Mouse (Mus musculus) midbrain, embryonic 12.5 days (tissue): ENCODE measurements around the gene Mxd3. TPM values are rescaled to one million over a fixed set of nuclear protein-coding genes. Genes with fewer than 3 reads are reported as not detected.

ENCODE experiments used
- ATAC-seq: fragments of 200-750 bp; cut with Nextera tagmentation; 2 replicates; pipeline ENCODE4 v1.8.0; 2017; ENCODE audit warnings: low read depth, moderate TSS enrichment, moderate library complexity; ENCODE audit not compliant: low FRiP score
- H3K27ac ChIP-seq: fragments of 300-500 bp; sonication (generic); replicated peaks from 2 replicates; pipeline ENCODE4 v1.5.1; 2016; ENCODE audit warnings: mild to moderate bottlenecking
- H3K27me3 ChIP-seq: fragments of 300-500 bp; sonication (generic); 2 replicates; pipeline ENCODE4 v1.6.1; 2016; ENCODE audit warnings: mild to moderate bottlenecking
- H3K36me3 ChIP-seq: fragments of 300-500 bp; sonication (generic); 2 replicates; pipeline ENCODE4 v1.6.1; 2016
- H3K4me1 ChIP-seq: fragments of 300-500 bp; sonication (generic); 2 replicates; pipeline ENCODE4 v1.6.1; 2016
- H3K4me2 ChIP-seq: fragments of 300-500 bp; sonication (generic); replicated peaks from 2 replicates; pipeline ENCODE4 v1.6.1; 2016; ENCODE audit warnings: mild to moderate bottlenecking, moderate library complexity
- H3K4me3 ChIP-seq: fragments of 300-500 bp; sonication (generic); 2 replicates; pipeline ENCODE4 v1.5.1; 2016; ENCODE audit warnings: mild to moderate bottlenecking
- H3K9ac ChIP-seq: fragments of 300-500 bp; sonication (generic); replicated peaks from 2 replicates; pipeline ENCODE4 v1.6.1; 2016; ENCODE audit warnings: mild to moderate bottlenecking, moderate library complexity
- H3K9me3 ChIP-seq: fragments of 300-500 bp; sonication (generic); 2 replicates; pipeline ENCODE4 v1.6.1; 2016; ENCODE audit warnings: mild to moderate bottlenecking
- WGBS: fragments of 180-500 bp; shearing (Covaris S2); methylation state at CpG from one replicate; pipeline ENCODE4 v1.1.7; 2016; 5-methylcytosine and 5-hydroxymethylcytosine counted together
- polyA plus RNA-seq: library from polyadenylated mRNA; unstranded; fragments of >200 nt; fragmentation: Nextera tagmentation; extraction: Ambion mirVana; gene quantifications from 2 replicates; pipeline ENCODE4 v1.2.1, GENCODE M21; 2016

Gene Mxd3
- polyA plus RNA-seq, 1 experiment from 2014 or later = 32.1 TPM

DNA sequence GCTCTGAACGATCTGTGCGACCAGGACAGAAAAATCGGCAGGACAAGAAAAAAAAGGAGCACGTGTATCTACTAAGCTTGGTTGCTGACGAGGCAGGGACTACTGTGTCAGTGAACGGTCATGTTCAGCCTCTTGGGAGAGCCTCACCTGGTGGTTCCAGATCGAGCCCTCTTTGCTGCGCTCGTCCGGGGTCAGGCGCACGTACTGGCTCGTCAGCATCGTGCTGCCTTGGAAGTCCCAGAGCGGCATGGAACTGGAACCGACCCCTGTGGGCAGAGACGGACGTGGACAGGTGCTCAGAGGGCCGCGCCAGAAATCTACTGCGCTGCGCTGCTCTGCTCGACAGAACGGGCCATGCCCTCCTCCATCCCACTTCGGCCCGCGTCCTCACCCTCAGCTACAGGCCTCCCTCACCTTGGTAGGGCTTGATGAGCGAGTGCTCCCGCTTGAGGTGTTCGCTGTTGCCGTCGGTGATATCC is 32.4 kb upstream of the Mxd3 start:
- no peaks in the 10 kb centered on the region for H3K9me3 ChIP-seq
- peak; percentile 59 for ATAC-seq
- under 1% methylated on average over 32 of the region's 32 CpGs for WGBS

DNA sequence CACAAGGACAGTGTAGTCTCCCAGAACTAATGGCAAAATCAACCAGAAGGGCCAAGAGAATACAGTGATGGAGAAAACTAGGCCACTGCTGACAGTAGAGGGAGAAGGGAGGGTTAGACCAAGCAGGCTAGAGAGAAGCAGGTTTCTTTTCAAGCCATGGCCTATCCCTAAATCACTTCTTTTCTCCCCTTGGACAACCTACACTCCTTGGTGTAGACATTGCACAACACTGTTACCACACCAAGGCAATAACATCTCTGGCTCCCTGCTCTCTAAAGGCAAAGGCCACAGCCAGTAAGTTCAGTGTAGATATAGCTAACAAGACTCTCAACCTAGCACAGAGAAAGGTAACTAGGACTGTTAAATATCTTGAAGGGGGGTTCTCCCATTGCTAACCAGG is 31.5 kb upstream of the Mxd3 start:
- Histone ChIP-seq H3K9ac (peak overlapping the region; percentile 89; the same call in 1 of the 2 replicates), H3K4me3 (peak overlapping the region; percentile 85), H3K4me2 (peak overlapping the region; percentile 88), H3K9me3 (no peaks in the 10 kb centered on the region), H3K4me1 (peaks cover 21% of the 10 kb centered on the region), H3K36me3 (peaks cover 42% of the 10 kb centered on the region), H3K27me3 (peaks cover 8% of the 10 kb centered on the region), H3K27ac (no peak overlapping the region)
- ATAC-seq = no peak

More for the DNA sequence above, 32.4 kb upstream of the Mxd3 start:
- peak overlapping the region; percentile 88 for H3K4me2 ChIP-seq
- H3K4me3 ChIP-seq = peak overlapping the region; percentile 85
- peak overlapping the region; percentile 90 for H3K27ac ChIP-seq
- H3K9ac ChIP-seq = peak overlapping the region; percentile 89
- H3K36me3 ChIP-seq = peaks cover 33% of the 10 kb centered on the region
- H3K27me3 ChIP-seq = peaks cover 11% of the 10 kb centered on the region
- peaks cover 21% of the 10 kb centered on the region for H3K4me1 ChIP-seq

- no peak overlapping the region for H3K4me2 ChIP-seq
- no peaks in the 10 kb centered on the region for H3K27me3 ChIP-seq
- H3K4me3 ChIP-seq = no peak overlapping the region
- 87% methylated on average over 11 of the region's 11 CpGs for WGBS
- H3K27ac ChIP-seq = no peak overlapping the region
- no peaks in the 10 kb centered on the region for H3K4me1 ChIP-seq
- no peak for ATAC-seq
- H3K36me3 ChIP-seq = peaks cover 78% of the 10 kb centered on the region
- no peaks in the 10 kb centered on the region for H3K9me3 ChIP-seq
- no peak overlapping the region for H3K9ac ChIP-seq
These were observed 17.1 kb upstream of the Mxd3 start for GRCm38 (mm10) chr13:55346745-55347144.

- H3K27ac ChIP-seq = no peak overlapping the region
- WGBS = 87% methylated on average over 7 of the region's 7 CpGs
- H3K4me2 ChIP-seq = no peak overlapping the region
- H3K4me3 ChIP-seq = no peak overlapping the region
- ATAC-seq = no peak
- peaks cover 55% of the 10 kb centered on the region for H3K36me3 ChIP-seq
- no peaks in the 10 kb centered on the region for H3K9me3 ChIP-seq
- no peaks in the 10 kb centered on the region for H3K4me1 ChIP-seq
- H3K9ac ChIP-seq = no peak overlapping the region
- no peaks in the 10 kb centered on the region for H3K27me3 ChIP-seq
These were observed 14.7 kb upstream of the Mxd3 start for GRCm38 (mm10) chr13:55344286-55344685.

DNA sequence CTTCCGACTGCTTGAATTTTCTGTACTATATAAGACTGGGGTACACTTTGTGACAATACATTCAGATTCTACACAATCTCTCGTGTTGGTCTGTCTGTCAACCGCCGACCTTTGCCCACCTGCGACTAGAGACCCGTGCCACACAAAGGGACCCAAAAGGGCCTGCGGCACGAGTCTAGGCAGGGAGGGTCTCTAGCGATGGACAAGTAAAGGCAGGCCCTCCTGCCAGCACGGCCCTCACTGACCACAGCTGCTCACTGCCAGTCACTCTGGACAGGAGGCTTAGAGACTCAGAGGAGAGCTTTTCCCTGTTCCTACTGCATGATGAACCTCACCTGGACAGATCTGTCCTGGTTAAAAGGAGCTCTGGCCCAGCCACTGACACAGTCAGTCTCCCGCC is 12.8 kb upstream of the Mxd3 start:
- Histone ChIP-seq H3K4me1 (no peaks in the 10 kb centered on the region), H3K9me3 (no peaks in the 10 kb centered on the region), H3K27ac (no peak overlapping the region), H3K4me3 (no peak overlapping the region), H3K9ac (no peak overlapping the region), H3K36me3 (peaks cover 37% of the 10 kb centered on the region), H3K4me2 (no peak overlapping the region), H3K27me3 (no peaks in the 10 kb centered on the region)
- WGBS = 49% methylated on average over 11 of the region's 11 CpGs
- ATAC-seq = no peak

GRCm38 (mm10) chr13:55339259-55339658 is 9.6 kb upstream of the Mxd3 start:
- no peak overlapping the region for H3K9ac ChIP-seq
- H3K27me3 ChIP-seq = no peaks in the 10 kb centered on the region
- H3K36me3 ChIP-seq = peaks cover 5% of the 10 kb centered on the region
- no peak overlapping the region for H3K27ac ChIP-seq
- H3K4me1 ChIP-seq = no peaks in the 10 kb centered on the region
- no peak overlapping the region for H3K4me2 ChIP-seq
- 33% methylated on average over 2 of the region's 2 CpGs for WGBS
- no peak for ATAC-seq
- H3K4me3 ChIP-seq = no peak overlapping the region
- H3K9me3 ChIP-seq = no peaks in the 10 kb centered on the region

- no peak overlapping the region for H3K4me2 ChIP-seq
- H3K9me3 ChIP-seq = no peaks in the 10 kb centered on the region
- H3K4me3 ChIP-seq = no peak overlapping the region
- no peak overlapping the region for H3K9ac ChIP-seq
- H3K27me3 ChIP-seq = no peaks in the 10 kb centered on the region
- 67% methylated on average over 12 of the region's 12 CpGs for WGBS
- H3K27ac ChIP-seq = no peak overlapping the region
- no peaks in the 10 kb centered on the region for H3K4me1 ChIP-seq
- H3K36me3 ChIP-seq = no peaks in the 10 kb centered on the region
- ATAC-seq = no peak
These were observed 8.8 kb upstream of the Mxd3 start for GRCm38 (mm10) chr13:55338131-55339054.

- no peak overlapping the region for H3K4me2 ChIP-seq
- no peak overlapping the region for H3K27ac ChIP-seq
- ATAC-seq = no peak
These were observed 7.8 kb upstream of the Mxd3 start for GRCm38 (mm10) chr13:55337341-55337975.

GRCm38 (mm10) chr13:55335701-55336100 is 6.1 kb upstream of the Mxd3 start:
- ATAC-seq = no peak
- Histone ChIP-seq H3K9me3 (no peaks in the 10 kb centered on the region), H3K4me3 (no peak overlapping the region), H3K9ac (no peak overlapping the region), H3K4me2 (no peak overlapping the region), H3K36me3 (no peaks in the 10 kb centered on the region), H3K27me3 (no peaks in the 10 kb centered on the region), H3K27ac (no peak overlapping the region), H3K4me1 (peaks cover 7% of the 10 kb centered on the region; the same call in 1 of the 2 replicates)
- WGBS = 82% methylated on average over 4 of the region's 4 CpGs

More at GRCm38 (mm10) chr13:55337341-55337975, 7.8 kb upstream of the Mxd3 start:
- Histone ChIP-seq H3K27me3 (no peaks in the 10 kb centered on the region), H3K4me3 (no peak overlapping the region), H3K4me1 (no peaks in the 10 kb centered on the region), H3K9me3 (no peaks in the 10 kb centered on the region), H3K9ac (no peak overlapping the region), H3K36me3 (no peaks in the 10 kb centered on the region)
- WGBS = 67% methylated on average over 10 of the region's 10 CpGs

- no peak overlapping the region for H3K4me2 ChIP-seq
- peaks cover 11% of the 10 kb centered on the region; the same call in 1 of the 2 replicates for H3K27me3 ChIP-seq
- H3K9ac ChIP-seq = no peak overlapping the region
- no peak for ATAC-seq
- no peaks in the 10 kb centered on the region for H3K36me3 ChIP-seq
- 94% methylated on average over 3 of the region's 3 CpGs for WGBS
- H3K4me1 ChIP-seq = peaks cover 34% of the 10 kb centered on the region
- no peaks in the 10 kb centered on the region for H3K9me3 ChIP-seq
- H3K4me3 ChIP-seq = no peak overlapping the region
- H3K27ac ChIP-seq = no peak overlapping the region
These were observed 2.7 kb upstream of the Mxd3 start for GRCm38 (mm10) chr13:55332331-55332730.

GRCm38 (mm10) chr13:55330567-55331400 is 1.2 kb upstream of the Mxd3 start:
- no peaks in the 10 kb centered on the region for H3K9me3 ChIP-seq
- peak overlapping the region; percentile 88 for H3K4me2 ChIP-seq
- H3K4me1 ChIP-seq = peaks cover 37% of the 10 kb centered on the region
- peaks cover 7% of the 10 kb centered on the region for H3K36me3 ChIP-seq
- H3K9ac ChIP-seq = peak overlapping the region; percentile 82; the same call in 1 of the 2 replicates
- H3K27me3 ChIP-seq = peaks cover 11% of the 10 kb centered on the region; the same call in 1 of the 2 replicates
- no peak for ATAC-seq
- 49% methylated on average over 14 of the region's 14 CpGs for WGBS
- peak overlapping the region; percentile 72 for H3K4me3 ChIP-seq
- H3K27ac ChIP-seq = peak overlapping the region; percentile 94
